Mouse (Mus musculus) c-Kit-positive CD71-positive TER-119-positive erythroid progenitor cells, embryonic 14.5 days (primary cell): Measurements from ENCODE around the gene Samd1.
"Not testable (repeated sequence)": the region's sequence is repeated elsewhere in the genome, so short reads cannot be mapped to it uniquely, and the experiment has no call there.

Experiments used
- DNase-seq: peaks from one replicate; pipeline ENCODE4 v3.0.0-alpha.2; 2013; ENCODE audit warnings: low spot score

Samd1 gene

DNA sequence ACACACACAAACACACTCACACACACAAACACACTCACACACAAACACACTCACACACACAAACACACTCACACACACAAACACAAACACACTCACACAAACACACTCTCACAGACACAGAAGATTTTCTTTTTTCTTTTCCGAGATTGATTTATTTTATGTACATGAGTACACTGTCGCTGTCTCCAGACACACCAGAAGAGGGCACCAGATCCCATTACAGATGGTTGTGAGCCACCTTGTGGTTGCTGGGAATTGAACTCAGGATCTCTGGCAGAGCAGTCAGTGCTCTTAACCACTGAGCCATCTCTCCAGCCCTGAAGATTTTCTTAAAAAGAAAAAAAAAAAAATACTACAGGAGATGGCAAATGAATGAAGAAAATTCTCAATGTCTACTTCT is 14.2 kb upstream of the Samd1 start:
- not testable (repeated sequence) for DNase-seq

DNA sequence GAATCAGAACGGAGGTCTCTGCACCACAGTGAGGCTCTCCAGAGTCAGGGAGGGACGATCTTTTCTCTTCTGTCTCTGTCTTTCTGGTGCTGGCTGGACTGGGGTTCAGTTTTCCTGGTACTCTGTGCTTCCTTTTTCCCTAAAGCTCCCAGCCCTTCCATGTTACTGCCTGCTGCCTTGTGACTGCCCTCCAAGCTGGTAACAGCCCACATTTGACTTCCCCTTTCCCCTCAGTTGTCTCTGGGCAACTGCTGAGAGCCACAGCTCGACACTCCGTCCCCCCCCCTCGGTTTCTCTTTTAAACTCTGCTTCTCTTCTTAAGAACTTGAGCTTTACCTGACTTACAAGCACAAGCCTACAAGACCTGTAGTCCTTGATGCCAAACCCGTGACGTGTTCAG is 8.2 kb upstream of the Samd1 start:
- no peak for DNase-seq

GRCm38 (mm10) chr8:83990170-83990569 is 7.3 kb upstream of the Samd1 start:
- no peak for DNase-seq

GRCm38 (mm10) chr8:83992488-83992887 is 5.0 kb upstream of the Samd1 start:
- DNase-seq: no peak

DNA sequence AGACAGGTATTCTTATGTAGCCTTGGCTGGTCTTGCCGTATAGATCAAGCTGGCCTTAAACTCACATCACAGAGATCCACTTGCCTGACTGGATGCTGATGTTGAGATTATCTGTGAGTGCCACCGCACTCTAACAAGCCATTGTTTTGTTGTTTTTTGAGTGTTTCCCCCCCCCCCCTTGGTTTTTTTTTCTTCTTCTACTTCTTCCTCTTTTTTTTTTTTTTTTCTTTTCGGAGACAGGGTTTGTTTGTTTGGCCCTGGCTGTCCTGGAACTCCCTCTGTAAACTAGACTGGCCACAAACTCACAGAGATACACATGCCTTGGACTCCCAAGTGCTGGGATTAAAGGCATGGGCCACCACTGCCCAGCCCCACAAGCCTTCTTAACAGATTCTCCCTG is 3.4 kb upstream of the Samd1 start:
- no peak for DNase-seq

DNA sequence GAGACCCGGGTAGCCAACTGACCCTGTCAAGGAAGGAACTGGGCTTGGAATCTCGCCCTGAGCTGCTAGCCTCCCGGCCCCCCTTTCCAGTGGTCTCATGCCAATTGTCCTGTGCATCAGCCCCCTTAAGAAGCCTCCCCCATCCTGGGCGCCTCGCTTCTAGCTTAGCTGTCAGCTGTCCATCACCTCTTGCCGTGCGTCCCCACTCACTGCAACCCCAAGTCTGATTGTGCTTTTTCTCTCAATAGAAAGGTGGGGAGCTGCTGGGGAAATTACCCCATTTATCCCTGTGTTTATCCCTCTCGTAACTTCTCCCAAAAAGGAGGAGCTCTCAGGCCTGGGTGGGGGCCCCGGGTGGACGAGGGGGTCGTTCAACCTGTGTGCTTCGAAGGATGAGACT is 1.5 kb upstream of the Samd1 start:
- DNase-seq: no peak

DNA sequence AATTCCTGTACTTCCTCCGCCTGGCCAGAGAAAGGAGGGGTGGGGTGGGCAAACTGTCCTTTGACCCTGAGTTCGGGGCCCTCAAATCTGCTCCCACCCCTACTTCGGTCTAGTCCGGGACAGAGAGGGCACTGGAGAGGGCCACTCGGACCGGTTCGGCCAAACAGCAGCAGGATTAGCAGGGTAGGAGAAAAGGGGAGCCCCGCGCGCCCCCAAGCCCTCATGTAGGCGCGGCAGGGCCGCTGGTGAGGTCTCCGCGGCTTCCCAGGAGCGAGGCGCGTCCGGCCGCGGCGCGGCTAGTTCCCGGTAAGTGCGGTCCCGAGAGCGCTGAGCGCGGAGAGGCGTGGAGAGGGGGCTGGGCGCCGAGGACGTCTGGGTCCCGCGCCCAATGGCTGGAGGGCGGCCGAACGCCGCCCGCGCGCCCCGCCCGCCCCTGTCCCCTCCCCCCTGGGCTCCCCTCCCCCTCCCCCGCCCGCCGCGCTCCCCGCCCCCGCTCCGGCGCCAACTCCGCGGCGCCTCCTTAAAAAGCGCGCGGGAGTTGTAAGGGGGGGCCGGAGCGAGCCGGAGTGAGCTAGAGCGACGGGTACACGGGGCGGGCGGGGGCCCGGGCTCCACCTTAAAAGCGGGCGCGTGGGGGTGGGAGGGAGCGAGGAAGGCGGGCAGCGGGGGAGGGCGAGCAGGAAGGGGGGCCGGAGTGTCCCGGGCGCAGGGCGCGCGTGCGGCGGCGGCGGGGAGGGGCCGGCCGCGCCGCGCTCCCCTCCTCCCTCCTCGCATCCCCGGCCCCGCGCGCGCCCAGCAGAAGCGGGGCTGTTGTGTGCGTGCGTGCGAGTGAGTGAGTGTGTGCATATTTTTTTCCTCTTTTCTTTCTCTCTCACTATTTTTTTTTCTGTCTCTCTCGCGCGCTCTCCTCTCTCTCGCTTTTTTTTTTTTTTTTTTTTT is 636 bp upstream of the Samd1 start:
- DNase-seq: peak; percentile 81

DNA sequence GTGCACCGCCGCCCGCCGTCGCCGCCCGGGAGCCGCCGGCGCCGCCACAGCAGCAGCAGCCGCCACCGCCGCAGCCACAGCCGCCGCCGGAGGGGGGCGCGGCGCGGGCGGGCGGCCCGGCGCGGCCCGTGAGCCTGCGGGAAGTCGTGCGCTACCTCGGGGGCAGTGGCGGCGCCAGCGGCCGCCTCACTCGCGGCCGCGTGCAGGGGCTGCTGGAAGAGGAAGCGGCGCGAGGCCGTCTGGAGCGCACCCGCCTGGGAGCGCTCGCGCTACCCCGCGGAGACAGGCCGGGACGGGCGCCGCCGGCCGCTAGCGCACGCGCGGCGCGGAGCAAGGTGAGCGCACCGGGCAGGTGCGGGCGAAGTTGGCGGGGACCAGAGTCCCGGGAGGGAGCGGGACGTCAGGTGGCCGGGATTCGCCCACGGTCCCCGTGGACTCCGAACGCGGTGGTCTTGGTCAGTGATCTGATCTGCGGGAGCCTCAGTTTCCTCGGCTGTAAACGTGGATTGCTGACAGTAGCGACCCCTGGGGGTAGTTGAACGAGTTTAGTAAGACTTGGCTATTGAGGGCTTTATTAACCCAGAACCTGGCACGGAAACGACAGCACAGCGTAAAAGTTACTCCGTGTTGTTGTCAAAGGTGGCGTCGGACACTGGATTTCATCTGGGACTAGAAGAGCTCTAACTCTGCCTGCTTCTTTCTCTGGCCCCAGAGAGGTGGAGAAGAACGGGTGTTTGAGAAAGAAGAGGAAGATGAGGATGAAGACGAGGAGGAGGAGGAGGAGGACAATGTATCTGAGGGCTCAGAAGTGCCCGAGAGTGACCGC is 972 bp downstream of the Samd1 start:
- DNase-seq: peak; percentile 68

- DNase-seq: no peak
These were observed 1.7 kb downstream of the Samd1 start for GRCm38 (mm10) chr8:83999057-83999705.

- no peak for DNase-seq
These were observed 2.4 kb downstream of the Samd1 start for GRCm38 (mm10) chr8:83999825-84000224.

GRCm38 (mm10) chr8:84001281-84002000 is 4.0 kb downstream of the Samd1 start, which contains the start of gene 1700067K01Rik:
Gene 1700067K01Rik, plus strand, starts transcription at chr8:84001502.
- DNase-seq: no peak

DNA sequence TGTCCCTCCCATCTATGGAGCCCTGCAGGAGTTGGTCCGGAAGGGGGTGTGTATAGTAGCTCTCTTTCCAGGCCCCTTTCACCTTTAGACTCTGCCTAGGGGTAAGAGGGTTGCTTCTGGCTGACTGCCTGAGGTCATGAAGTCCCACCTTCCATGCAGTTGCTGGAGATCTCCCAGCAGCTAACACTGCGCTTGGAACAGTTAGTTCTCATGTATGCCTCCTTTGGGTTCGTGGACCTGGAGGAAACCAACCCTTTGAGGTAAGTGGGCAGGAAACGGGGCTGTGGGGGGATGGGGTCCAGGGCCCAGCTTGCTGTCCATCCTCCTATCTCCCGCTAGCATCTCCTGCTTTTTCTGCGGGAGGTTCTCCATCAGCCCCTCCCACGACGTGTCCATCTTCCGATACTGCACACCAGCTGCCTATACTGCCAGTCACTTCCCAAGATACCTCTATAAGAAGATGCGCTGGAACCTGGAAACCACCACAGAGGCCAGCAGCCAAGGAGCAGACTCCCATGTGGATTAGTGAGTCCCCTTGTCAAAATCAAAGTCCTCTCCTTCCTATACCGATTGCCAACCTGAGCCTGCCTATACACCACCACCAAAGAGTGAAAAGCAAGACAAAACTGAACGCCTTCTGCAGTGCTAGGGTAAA is 5.6 kb downstream of the Samd1 start:
- DNase-seq: no peak

DNA sequence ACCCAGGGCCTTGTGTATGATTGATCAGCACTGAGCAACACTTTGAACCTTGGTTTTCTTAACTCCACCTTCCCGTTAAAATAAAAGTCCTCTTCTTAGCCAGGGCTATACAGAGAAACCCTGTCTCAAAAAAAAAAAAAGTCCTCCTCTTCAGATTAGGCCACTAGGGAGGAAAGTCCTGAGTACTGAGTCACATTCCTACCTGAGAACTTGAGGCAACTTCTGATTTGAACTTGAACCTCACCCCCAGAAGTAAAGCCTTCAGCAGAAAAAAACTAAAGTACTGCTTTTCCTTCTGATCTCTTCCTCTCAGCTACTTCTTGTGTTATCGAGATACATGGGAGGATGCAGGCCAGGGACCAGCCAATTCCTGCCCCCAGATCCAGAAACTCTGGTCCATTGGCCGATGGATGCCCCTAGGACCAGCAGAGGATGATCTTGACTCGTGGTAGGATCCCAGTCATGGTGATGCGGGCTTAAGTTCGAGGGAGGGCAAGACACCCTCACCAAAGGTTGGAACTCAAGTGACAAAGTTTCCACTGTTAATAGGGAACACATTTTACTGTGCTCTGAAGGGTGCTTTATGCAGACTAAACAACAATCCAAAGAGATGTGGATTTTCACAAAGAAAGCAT is 6.3 kb downstream of the Samd1 start:
- no peak for DNase-seq

DNA sequence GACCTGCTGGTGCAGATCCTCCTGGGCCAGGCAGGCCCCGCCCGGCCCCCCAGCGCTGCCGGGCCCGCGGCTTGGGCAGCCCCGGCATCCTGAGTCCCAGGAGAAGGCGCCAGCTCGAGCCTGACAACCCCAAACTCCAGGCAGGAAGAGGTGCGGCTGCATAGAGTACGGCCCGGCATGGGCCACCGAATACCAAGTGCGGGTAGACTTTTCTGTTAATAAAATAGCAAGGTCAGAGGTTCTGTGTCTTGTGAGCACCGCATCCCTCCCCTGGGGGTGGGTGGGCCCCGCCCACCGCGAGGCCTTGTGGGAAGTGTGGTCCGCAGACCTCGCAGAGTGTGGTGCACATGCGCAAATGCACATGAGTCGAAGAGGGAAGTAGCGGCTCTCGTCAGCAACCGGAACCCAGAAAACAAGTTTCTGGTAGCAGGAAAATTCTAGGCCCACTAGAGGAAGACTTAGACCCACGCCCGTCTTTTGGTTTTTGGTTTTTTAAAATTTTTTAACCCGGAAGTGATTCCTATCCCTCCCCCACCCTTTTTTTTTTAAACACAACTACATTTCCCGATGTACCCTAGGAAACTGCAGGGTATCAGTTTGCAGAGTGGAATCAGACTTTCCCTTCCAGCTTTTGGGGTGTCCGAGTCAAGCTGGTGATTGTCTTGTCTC is 7.2 kb downstream of the Samd1 start:
- peak; percentile 89 for DNase-seq

GRCm38 (mm10) chr8:84005502-84005901 is 8.0 kb downstream of the Samd1 start:
- DNase-seq: not testable (repeated sequence)

DNA sequence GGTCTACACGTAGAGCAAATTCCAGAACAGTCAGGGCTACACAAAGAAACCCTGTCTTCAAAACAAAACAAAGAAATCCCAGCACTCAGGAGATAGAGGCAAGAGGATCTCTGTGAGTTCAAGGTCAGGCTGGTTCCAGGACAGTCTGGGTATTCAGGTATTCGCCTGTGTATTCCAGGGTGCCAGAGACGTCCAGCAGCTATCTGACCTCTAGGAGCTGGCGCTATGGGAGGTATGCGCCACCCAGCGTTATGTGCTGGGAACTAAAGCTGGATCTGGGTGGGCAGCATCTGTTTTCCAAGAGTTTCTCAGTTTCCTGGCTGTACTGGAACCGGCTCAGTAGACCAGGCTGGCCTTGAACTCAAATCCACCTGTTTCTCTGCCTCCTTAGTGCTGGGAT is 10.9 kb downstream of the Samd1 start:
- DNase-seq: no peak

GRCm38 (mm10) chr8:84009876-84010275 is 12.4 kb downstream of the Samd1 start:
- peak; percentile 69 for DNase-seq

DNA sequence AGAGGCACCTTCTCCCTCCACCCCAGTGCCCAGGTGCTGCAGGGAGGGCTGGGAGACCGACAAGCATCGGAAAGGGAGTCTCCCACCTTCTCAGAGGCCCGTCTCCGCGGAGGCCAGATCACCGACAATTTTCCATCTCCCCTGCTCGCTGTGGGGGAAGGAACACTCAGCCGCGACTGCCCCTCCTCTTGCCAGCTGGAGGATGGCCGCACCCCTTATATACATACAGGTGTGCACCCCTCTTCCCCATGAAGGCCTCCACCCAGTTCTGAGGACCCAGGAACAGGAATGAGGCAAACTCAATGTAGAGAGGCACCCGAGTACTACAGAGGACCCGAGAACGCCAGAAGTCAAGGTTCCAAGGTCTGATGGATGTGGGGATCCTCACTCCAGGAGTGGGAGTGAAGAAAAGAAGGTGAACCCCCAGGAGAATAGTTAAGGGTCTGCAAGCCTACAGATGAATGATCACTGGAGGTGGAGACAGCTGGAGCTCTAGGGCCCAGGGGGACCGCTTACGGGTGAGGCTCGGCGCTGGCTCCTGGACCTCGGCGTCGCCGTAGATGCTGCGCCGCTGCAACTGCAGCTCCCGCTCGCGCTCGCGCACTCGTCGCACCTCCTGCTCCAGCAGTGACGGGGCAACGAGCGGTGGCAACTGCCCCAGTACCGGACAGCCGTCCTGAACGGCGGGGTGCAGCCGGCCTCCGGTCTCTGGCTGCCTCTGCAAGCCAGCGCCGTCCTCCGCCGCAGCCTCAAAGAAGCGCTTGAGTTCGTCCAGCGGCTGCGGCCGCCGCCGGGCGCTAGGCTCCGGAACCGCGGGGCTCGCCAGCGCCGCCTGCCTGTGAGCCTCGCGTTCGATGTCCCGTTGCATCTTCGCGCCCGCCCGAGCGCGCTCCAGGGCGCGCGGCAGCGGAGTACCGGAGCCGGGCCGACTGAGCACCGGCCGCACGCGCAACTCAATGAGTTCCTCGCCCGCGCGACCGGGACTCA is 13.4 kb downstream of the Samd1 start:
- no peak for DNase-seq
